Mouse (Mus musculus) bone marrow macrophage, adult 2 months (primary cell): Measurements from ENCODE around the gene Mgst2. TPM values are rescaled to one million over a fixed set of nuclear protein-coding genes. Genes with fewer than 3 reads are reported as not detected.
A peak's percentile ranks its signal among the peaks of the same experiment; 100 is the strongest.

Experiments used
- H3K27ac ChIP-seq: 2 replicates; pipeline ENCODE4 v1.5.1; 2012; ENCODE audit warnings: low read depth, low read length; ENCODE audit not compliant: insufficient read depth
- H3K4me1 ChIP-seq: 2 replicates; pipeline ENCODE4 v1.6.1; 2012; ENCODE audit warnings: low read length; ENCODE audit not compliant: control insufficient read depth, insufficient read depth
- H3K4me3 ChIP-seq: 2 replicates; pipeline ENCODE4 v1.5.1; 2012; ENCODE audit warnings: mild to moderate bottlenecking, low read length, moderate library complexity; ENCODE audit not compliant: insufficient read depth
- CTCF ChIP-seq: IDR thresholded peaks from 2 replicates; pipeline ENCODE4 v1.5.1; 2012; ENCODE audit warnings: low read depth, mild to moderate bottlenecking, low read length, moderate library complexity
- POLR2A ChIP-seq: IDR thresholded peaks from 2 replicates; pipeline ENCODE4 v1.6.1; 2012; ENCODE audit warnings: mild to moderate bottlenecking, low read depth, low read length, borderline replicate concordance
- polyA plus RNA-seq: library from polyadenylated mRNA; stranded (reverse); fragments of >200 nt; gene quantifications from 2 replicates; pipeline ENCODE4 v1.2.4, GENCODE M21; 2012; ENCODE audit not compliant: missing spikeins, insufficient read depth, insufficient read length

Mgst2 gene
- polyA plus RNA-seq, 1 experiment = 2.4 TPM

GRCm38 (mm10) chr3:51670414-51671070 lies 10.4 kb downstream of the Mgst2 start:
- Histone ChIP-seq H3K4me1 (peaks cover 10% of the 10 kb centered on the region), H3K4me3 (no peak overlapping the region), H3K27ac (no peak overlapping the region)
- TF ChIP-seq POLR2A = no peak
- no peak for TF ChIP-seq CTCF

DNA sequence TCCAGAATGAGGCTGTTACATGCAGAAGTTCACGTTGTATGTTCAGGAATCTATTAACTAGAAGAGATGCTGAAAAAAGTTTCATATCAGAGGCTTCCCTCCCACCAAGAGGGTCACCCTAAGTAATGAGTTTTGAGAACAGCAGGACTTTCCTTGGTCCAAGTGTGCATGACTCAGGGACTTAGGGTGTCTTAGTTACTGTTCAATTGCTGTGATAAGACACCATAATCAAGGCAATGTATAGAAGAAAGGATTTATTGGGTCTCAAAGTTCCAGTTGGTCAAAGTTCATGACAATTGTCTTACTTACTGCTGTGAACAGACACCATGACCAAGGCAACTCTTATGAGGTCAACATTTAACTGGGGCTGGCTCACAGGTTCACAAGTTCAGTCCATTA lies 10.9 kb downstream of the Mgst2 start:
- TF ChIP-seq CTCF (no peak), POLR2A (no peak)
- Histone ChIP-seq H3K27ac (no peak overlapping the region), H3K4me1 (peaks cover 12% of the 10 kb centered on the region), H3K4me3 (no peak overlapping the region)

GRCm38 (mm10) chr3:51672631-51673030 lies 12.5 kb downstream of the Mgst2 start:
- TF ChIP-seq POLR2A (no peak), CTCF (no peak)
- Histone ChIP-seq H3K4me3 (no peak overlapping the region), H3K4me1 (peaks cover 12% of the 10 kb centered on the region), H3K27ac (no peak overlapping the region)

GRCm38 (mm10) chr3:51673408-51674086 lies 13.4 kb downstream of the Mgst2 start:
- no peak overlapping the region for H3K27ac ChIP-seq
- H3K4me1 ChIP-seq = peaks cover 12% of the 10 kb centered on the region
- H3K4me3 ChIP-seq = no peak overlapping the region
- TF ChIP-seq CTCF (peak; percentile 66; the same call in 1 of the 2 replicates), POLR2A (no peak)

GRCm38 (mm10) chr3:51674963-51675362 lies 14.8 kb downstream of the Mgst2 start:
- Histone ChIP-seq H3K27ac (no peak overlapping the region), H3K4me3 (no peak overlapping the region), H3K4me1 (peaks cover 12% of the 10 kb centered on the region)
- TF ChIP-seq CTCF (no peak), POLR2A (no peak)

- TF ChIP-seq CTCF (no peak), POLR2A (no peak)
- no peaks in the 10 kb centered on the region for H3K4me1 ChIP-seq
Observed at GRCm38 (mm10) chr3:51685539-51685938, 25.4 kb downstream of the Mgst2 start.

GRCm38 (mm10) chr3:51686316-51686715 lies 26.2 kb downstream of the Mgst2 start:
- TF ChIP-seq POLR2A = no peak
- TF ChIP-seq CTCF = no peak
- H3K4me1 ChIP-seq = peaks cover 5% of the 10 kb centered on the region
- H3K27ac ChIP-seq = no peak overlapping the region
- no peak overlapping the region for H3K4me3 ChIP-seq

More at GRCm38 (mm10) chr3:51685539-51685938, 25.4 kb downstream of the Mgst2 start:
- Histone ChIP-seq H3K4me3 (no peak overlapping the region), H3K27ac (no peak overlapping the region)

- Histone ChIP-seq H3K4me1 (peaks cover 7% of the 10 kb centered on the region), H3K4me3 (no peak overlapping the region), H3K27ac (no peak overlapping the region)
- TF ChIP-seq POLR2A (no peak), CTCF (no peak)
Observed at GRCm38 (mm10) chr3:51686791-51687190, 26.6 kb downstream of the Mgst2 start.

- Histone ChIP-seq H3K4me1 (peaks cover 7% of the 10 kb centered on the region), H3K27ac (no peak overlapping the region), H3K4me3 (no peak overlapping the region)
- TF ChIP-seq CTCF (no peak), POLR2A (no peak)
Observed at GRCm38 (mm10) chr3:51688725-51689124, 28.6 kb downstream of the Mgst2 start.

GRCm38 (mm10) chr3:51693196-51693595 lies 33.0 kb downstream of the Mgst2 start:
- Histone ChIP-seq H3K4me1 (peaks cover 13% of the 10 kb centered on the region), H3K27ac (no peak overlapping the region), H3K4me3 (no peak overlapping the region)
- TF ChIP-seq CTCF = no peak
- TF ChIP-seq POLR2A = no peak
